Mouse (Mus musculus) limb, embryonic 10.5 days (tissue): ENCODE results near the gene Phlpp1. TPM values are rescaled to one million over a fixed set of nuclear protein-coding genes. Genes with fewer than 3 reads are reported as not detected.
A peak's percentile ranks its signal among the peaks of the same experiment; 100 is the strongest.

ENCODE experiments used
- DNase-seq: peaks from one replicate; pipeline ENCODE4 v3.0.0-alpha.2; 2017; ENCODE audit warnings: low spot score
- H3K27ac ChIP-seq: fragments of 300-500 bp; sonication (generic); 2 replicates; pipeline ENCODE4 v1.5.1; 2016; ENCODE audit warnings: mild to moderate bottlenecking
- H3K27me3 ChIP-seq: fragments of 300-500 bp; sonication (generic); 2 replicates; pipeline ENCODE4 v1.6.1; 2016; ENCODE audit warnings: low read depth, mild to moderate bottlenecking; ENCODE audit not compliant: poor library complexity, severe bottlenecking
- H3K36me3 ChIP-seq: fragments of 300-500 bp; sonication (generic); 2 replicates; pipeline ENCODE4 v1.6.1; 2016; ENCODE audit warnings: mild to moderate bottlenecking, moderate library complexity
- H3K4me1 ChIP-seq: fragments of 300-500 bp; sonication (generic); 2 replicates; pipeline ENCODE4 v1.6.1; 2016
- H3K4me3 ChIP-seq: fragments of 300-500 bp; sonication (generic); 2 replicates; pipeline ENCODE4 v1.5.1; 2016; ENCODE audit warnings: mild to moderate bottlenecking, moderate library complexity
- H3K9me3 ChIP-seq: fragments of 300-500 bp; sonication (generic); replicated peaks from 2 replicates; pipeline ENCODE4 v1.6.1; 2016; ENCODE audit warnings: mild to moderate bottlenecking
- WGBS: fragments of 180-500 bp; shearing (Covaris S2); methylation state at CpG from one replicate; pipeline ENCODE4 v1.1.7; 2016; 5-methylcytosine and 5-hydroxymethylcytosine counted together
- polyA plus RNA-seq: library from polyadenylated mRNA; unstranded; fragments of >200 nt; fragmentation: Nextera tagmentation; extraction: Ambion mirVana; gene quantifications from 2 replicates; pipeline ENCODE4 v1.2.1, GENCODE M21; 2016

Phlpp1 gene
- polyA plus RNA-seq, 1 experiment from 2014 or later = 2.8 TPM

DNA sequence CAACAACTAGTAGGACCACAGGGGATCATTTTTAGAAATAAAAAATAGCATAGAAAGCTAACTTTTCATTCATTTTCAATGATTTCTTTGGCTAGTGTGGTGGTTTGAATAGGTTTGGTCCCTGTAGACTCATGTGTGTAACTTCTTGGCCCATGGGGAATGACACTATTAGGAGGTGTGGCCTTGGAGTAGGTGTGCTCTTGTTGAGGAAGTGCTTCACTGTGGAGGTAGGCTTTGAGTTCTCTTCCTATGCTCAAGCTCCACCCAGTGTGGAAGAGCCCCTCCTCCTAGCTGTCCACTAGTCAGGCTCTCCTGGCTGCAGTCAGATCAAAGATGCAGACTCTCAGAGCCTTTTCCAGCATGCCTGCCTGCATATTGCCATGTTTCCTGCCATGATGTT is 18.8 kb upstream of the Phlpp1 start:
- Histone ChIP-seq H3K9me3 (no peaks in the 10 kb centered on the region), H3K4me1 (no peaks in the 10 kb centered on the region), H3K4me3 (no peak overlapping the region), H3K27ac (no peak overlapping the region), H3K36me3 (no peaks in the 10 kb centered on the region), H3K27me3 (no peaks in the 10 kb centered on the region)
- DNase-seq = no peak

DNA sequence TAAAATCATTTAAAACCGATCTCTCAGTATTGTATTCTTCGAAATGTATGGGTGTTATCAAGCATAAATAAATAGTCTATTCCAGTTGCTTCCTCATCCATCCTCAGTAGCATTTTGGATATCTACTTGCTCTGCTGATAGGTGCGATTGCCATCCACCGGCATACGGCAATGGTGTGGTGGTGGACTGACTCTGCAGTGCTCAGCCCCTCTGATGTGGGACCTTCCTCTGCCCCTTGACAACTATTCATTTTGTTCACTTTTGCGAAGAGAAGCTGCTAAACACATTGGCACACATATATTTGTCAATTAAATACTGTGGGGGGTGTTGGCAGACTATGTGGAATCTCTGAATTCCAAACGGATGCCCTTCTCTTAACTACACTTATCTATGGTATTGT is 17.0 kb upstream of the Phlpp1 start:
- Histone ChIP-seq H3K4me3 (no peak overlapping the region), H3K27ac (no peak overlapping the region), H3K4me1 (no peaks in the 10 kb centered on the region), H3K36me3 (no peaks in the 10 kb centered on the region), H3K9me3 (no peaks in the 10 kb centered on the region), H3K27me3 (no peaks in the 10 kb centered on the region)
- WGBS = 89% methylated on average over 7 of the region's 7 CpGs
- no peak for DNase-seq

DNA sequence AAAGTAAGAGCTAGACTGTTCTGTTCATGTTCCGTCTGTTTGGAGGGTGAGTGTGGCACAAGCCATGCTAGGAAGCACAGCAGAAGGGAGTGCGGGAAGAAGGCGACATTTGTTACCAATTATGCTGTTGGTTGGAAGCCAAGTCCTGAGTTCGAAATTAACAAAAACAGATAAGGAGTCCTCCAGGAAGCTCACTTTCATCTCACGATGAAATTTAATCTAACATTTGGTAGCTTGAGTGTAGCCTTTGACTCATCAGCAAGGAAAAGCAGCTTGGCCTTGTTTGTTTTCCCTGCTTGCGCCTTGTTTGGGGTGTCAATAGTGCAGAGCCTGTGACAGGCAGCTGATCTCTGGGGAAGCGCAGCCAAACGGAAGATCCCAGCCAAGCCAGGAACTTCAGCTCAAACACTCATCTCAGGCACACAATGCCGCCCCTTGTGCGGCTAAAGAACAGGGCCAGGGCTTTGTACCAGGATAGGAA is 16.4 kb upstream of the Phlpp1 start:
- no peak for DNase-seq
- Histone ChIP-seq H3K9me3 (no peaks in the 10 kb centered on the region), H3K4me3 (no peak overlapping the region), H3K4me1 (no peaks in the 10 kb centered on the region), H3K27me3 (no peaks in the 10 kb centered on the region), H3K36me3 (no peaks in the 10 kb centered on the region), H3K27ac (no peak overlapping the region)
- WGBS = 77% methylated on average over 10 of the region's 10 CpGs

DNA sequence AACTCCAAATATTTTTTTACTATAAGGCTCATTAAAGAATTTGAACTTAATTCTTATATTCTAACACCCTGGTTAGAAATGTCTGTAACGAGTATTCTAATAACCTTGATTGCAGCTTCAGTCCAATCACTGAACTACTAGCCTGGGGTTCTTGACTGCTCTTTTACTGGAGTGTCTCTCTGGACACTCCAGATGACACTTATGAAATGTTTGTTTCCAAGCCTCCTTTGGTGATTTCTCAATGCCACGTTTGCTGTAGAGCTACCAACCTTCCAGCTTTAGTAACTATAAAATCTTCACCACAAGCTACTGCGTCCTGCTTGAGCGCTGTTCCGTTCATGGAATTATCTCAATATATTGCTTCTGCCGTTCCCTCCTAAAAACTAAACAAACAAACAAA is 15.8 kb upstream of the Phlpp1 start:
- Histone ChIP-seq H3K27me3 (no peaks in the 10 kb centered on the region), H3K4me1 (no peaks in the 10 kb centered on the region), H3K36me3 (no peaks in the 10 kb centered on the region), H3K9me3 (no peaks in the 10 kb centered on the region), H3K4me3 (no peak overlapping the region), H3K27ac (no peak overlapping the region)
- no peak for DNase-seq
- 90% methylated on average over 6 of the region's 6 CpGs for WGBS

DNA sequence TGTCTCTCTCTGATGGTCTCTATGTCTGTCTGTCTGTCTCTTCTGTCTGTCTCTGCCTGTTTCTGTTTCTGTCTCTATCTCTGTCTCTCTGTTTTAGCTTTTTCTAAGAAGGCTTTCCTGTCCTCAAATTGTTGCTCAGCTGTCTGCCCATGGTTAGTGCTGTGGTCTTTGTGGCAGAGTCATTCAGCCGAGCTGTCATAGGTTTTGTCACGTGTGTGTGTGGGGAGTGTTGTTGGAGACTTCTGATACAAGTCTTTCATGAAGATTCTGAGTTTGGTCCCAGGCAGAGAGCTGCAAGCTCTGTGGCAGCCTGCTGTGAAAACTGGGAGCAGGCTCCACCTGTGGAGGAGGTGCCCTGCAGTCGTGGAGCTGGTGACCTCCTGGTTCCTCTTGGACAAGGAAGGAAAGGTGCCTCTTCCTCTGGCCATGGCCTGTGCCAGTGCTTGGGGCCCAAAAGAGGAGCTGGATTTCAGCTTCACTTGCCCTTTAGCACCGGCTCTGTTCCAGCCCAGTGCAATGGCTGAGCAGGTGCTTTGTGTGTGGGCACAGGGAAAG is 13.5 kb upstream of the Phlpp1 start:
- H3K9me3 ChIP-seq = no peaks in the 10 kb centered on the region

DNA sequence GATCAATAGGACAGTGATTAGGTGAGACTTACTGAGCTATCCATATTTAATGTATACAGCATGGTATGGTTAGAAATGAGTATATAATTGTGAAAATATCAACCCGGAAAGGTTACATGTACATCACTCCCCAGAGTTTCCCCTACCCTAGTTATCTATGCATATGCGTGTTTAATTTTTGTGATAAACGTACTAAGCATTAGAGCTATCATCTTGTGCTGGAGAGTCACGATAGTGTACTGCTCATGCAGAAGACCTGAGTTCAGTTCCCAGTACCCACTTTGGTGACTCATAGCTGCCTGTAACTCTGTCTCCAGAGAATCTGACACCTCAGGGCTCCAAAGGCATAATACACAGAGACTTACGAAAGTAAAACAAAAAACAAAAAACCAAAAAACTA is 11.9 kb upstream of the Phlpp1 start:
- Histone ChIP-seq H3K4me3 (no peak overlapping the region), H3K36me3 (no peaks in the 10 kb centered on the region), H3K27me3 (no peaks in the 10 kb centered on the region), H3K27ac (no peak overlapping the region), H3K9me3 (no peaks in the 10 kb centered on the region), H3K4me1 (no peaks in the 10 kb centered on the region)
- 93% methylated on average over 5 of the region's 5 CpGs for WGBS
- DNase-seq = no peak

More for the DNA sequence above, 13.5 kb upstream of the Phlpp1 start:
- 71% methylated on average over 4 of the region's 4 CpGs for WGBS
- Histone ChIP-seq H3K27ac (no peak overlapping the region), H3K4me1 (no peaks in the 10 kb centered on the region), H3K27me3 (no peaks in the 10 kb centered on the region), H3K4me3 (no peak overlapping the region), H3K36me3 (no peaks in the 10 kb centered on the region)
- no peak for DNase-seq

DNA sequence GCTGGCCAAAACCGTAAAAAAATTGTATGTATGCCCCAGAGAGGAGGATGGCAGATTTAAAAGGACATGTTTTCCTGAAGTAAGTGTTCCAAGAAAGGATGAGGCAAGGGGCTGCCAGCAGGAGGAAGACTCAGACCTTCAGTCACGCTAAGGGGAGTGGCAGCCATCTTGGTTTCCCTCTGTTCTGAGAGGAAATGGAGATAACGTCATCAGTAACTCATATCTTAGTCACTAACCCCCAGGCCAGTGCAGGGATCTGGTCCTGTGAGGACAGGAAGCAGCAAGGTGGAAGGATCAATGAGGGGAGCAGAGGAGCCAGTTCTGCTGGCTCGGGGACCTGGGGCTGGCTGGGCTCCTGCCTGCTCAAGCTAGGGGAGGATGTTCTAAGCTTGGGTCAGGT is 10.6 kb upstream of the Phlpp1 start:
- 87% methylated on average over 4 of the region's 4 CpGs for WGBS
- no peaks in the 10 kb centered on the region for H3K4me1 ChIP-seq
- no peak for DNase-seq
- H3K4me3 ChIP-seq = no peak overlapping the region
- H3K36me3 ChIP-seq = no peaks in the 10 kb centered on the region
- no peaks in the 10 kb centered on the region for H3K27me3 ChIP-seq
- no peak overlapping the region for H3K27ac ChIP-seq
- no peaks in the 10 kb centered on the region for H3K9me3 ChIP-seq

DNA sequence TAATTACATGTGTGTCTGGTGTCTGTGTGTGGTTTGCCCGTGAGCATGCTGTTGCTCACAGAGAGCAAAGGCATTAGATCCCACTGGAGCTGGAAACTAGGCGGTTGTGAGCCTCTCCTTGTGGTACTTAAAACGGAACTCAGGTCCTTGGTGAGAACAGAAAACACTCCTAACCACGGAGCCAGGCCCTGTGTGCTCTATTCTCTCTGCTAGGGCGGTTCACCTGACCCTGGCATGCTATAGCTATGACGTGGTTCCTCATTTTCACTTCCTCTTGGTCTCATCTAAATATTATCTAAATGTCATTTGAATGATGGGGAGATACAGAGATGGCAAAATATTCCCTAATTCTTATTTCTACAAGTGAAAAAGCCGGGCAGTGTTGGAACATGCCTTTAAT is 9.0 kb upstream of the Phlpp1 start:
- Histone ChIP-seq H3K4me1 (no peaks in the 10 kb centered on the region), H3K27me3 (no peaks in the 10 kb centered on the region), H3K9me3 (no peaks in the 10 kb centered on the region), H3K4me3 (no peak overlapping the region), H3K27ac (no peak overlapping the region), H3K36me3 (no peaks in the 10 kb centered on the region)
- no peak for DNase-seq
- WGBS = 86% methylated on average over 7 of the region's 7 CpGs

DNA sequence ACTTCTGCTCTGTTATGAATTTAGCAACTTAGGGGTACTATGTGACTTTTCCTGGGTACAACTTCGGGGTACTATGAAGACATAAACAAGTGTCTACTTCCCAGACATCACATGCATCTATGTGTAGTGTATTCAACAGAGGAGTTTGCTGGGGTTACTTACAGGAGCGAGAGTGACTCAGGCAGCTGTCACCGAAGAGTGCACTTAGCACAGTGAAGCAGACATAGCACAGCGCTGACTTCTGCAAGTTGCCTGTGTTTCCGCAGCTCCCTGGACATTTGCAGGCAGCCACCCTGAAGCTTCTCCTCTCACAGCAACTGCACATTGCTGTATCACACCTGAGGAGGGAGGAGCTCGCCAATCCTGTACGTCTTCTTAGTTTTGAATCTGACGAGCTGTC is 8.2 kb upstream of the Phlpp1 start:
- Histone ChIP-seq H3K4me1 (no peaks in the 10 kb centered on the region), H3K36me3 (no peaks in the 10 kb centered on the region), H3K27ac (no peak overlapping the region), H3K4me3 (no peak overlapping the region), H3K27me3 (no peaks in the 10 kb centered on the region), H3K9me3 (no peaks in the 10 kb centered on the region)
- DNase-seq = no peak
- 86% methylated on average over 8 of the region's 8 CpGs for WGBS

DNA sequence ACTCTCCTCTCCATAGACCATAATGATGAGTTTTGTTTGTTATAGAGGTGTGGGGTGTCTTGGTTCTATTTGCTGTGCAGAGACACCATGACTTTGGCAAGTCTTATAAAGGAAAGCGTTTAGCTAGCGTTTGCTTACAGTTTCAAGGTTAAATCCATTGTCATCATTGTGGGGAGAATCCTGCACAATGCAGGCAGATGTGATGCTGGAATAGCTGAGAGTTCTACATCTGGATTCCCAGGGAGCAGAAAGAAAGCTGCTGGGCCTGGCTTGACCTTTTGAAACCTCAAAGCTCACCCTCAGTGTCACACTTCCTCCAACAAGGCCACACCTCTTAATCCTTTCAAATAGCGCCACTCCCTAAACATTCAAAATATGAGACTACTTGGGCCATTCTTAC is 7.4 kb upstream of the Phlpp1 start:
- no peak overlapping the region for H3K27ac ChIP-seq
- H3K9me3 ChIP-seq = no peaks in the 10 kb centered on the region
- no peak overlapping the region for H3K4me3 ChIP-seq
- no peak for DNase-seq
- no peaks in the 10 kb centered on the region for H3K36me3 ChIP-seq
- H3K4me1 ChIP-seq = no peaks in the 10 kb centered on the region
- H3K27me3 ChIP-seq = no peaks in the 10 kb centered on the region
- WGBS = 92% methylated on average over 3 of the region's 3 CpGs

DNA sequence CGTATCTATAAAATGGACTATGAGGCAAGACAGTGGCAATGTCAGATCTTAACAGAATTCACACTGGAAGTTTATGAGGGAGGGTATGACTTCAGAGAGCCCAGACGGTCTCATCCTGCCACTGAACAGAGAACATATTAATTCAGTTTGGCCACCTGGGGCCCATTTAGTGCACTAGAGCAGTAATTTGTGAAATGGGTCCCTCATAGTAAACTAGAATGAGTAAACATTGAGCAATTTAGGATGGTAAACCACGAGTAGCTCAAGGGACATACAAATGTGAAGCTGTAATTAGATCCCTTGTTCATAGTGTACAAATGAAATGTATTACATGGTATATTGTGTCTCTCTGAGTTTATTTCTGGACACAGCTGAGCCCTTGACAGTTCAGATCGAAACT is 3.6 kb upstream of the Phlpp1 start:
- H3K27ac ChIP-seq = no peak overlapping the region
- H3K9me3 ChIP-seq = no peaks in the 10 kb centered on the region
- DNase-seq = no peak
- H3K36me3 ChIP-seq = no peaks in the 10 kb centered on the region
- H3K4me3 ChIP-seq = no peak overlapping the region
- H3K27me3 ChIP-seq = no peaks in the 10 kb centered on the region
- 63% methylated on average over 4 of the region's 4 CpGs for WGBS
- H3K4me1 ChIP-seq = peaks cover 6% of the 10 kb centered on the region

DNA sequence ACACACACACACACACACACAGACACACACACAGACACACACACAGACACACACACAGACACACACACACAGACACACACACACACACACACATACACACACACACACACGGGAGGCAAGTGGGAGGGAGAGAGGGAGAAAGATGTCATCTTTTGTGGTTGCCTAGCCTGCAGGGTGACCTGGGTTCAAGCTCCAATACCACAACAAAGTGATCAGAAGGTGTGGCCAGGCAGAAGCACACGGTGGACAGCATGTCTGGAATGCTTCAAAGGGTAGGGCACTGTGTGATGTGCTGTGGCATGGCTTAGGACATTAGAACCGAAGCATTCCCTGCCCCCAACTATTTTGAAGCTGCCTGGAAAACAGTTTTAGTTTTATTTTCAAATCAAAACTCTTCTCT is 2.8 kb upstream of the Phlpp1 start:
- no peak overlapping the region for H3K27ac ChIP-seq
- DNase-seq = no peak
- no peaks in the 10 kb centered on the region for H3K36me3 ChIP-seq
- H3K9me3 ChIP-seq = no peaks in the 10 kb centered on the region
- peaks cover 14% of the 10 kb centered on the region for H3K4me1 ChIP-seq
- no peak overlapping the region for H3K4me3 ChIP-seq
- WGBS = 23% methylated on average over 3 of the region's 3 CpGs
- H3K27me3 ChIP-seq = no peaks in the 10 kb centered on the region

DNA sequence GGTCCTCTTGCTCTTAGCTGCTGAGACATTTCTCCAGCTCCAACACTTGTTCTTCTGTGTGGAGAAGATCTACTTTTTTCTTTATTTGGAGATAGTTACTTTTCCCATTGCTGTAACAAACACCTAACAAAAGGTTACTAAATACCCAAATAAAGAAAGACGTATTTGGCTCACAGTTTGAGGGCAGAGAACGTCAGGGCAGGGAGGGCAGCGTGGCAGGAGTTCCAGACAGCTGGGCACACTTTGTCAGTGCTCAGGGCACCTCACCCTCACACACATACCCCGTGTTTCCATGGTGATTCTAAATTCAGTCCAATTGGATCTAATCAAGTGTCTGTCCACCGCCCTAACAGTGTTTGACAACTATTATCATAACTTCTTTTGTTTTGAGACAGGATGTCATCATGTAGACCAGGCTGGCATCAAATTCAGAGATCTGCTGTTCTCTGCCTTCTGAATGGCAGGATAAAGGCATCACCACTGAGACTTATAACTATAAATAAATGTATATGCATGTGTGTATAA is 1.7 kb upstream of the Phlpp1 start:
- peaks cover 23% of the 10 kb centered on the region for H3K4me1 ChIP-seq
- no peak overlapping the region for H3K4me3 ChIP-seq
- H3K9me3 ChIP-seq = no peaks in the 10 kb centered on the region
- H3K27me3 ChIP-seq = no peaks in the 10 kb centered on the region
- H3K27ac ChIP-seq = no peak overlapping the region
- 87% methylated on average over 5 of the region's 5 CpGs for WGBS
- no peaks in the 10 kb centered on the region for H3K36me3 ChIP-seq
- DNase-seq = no peak

DNA sequence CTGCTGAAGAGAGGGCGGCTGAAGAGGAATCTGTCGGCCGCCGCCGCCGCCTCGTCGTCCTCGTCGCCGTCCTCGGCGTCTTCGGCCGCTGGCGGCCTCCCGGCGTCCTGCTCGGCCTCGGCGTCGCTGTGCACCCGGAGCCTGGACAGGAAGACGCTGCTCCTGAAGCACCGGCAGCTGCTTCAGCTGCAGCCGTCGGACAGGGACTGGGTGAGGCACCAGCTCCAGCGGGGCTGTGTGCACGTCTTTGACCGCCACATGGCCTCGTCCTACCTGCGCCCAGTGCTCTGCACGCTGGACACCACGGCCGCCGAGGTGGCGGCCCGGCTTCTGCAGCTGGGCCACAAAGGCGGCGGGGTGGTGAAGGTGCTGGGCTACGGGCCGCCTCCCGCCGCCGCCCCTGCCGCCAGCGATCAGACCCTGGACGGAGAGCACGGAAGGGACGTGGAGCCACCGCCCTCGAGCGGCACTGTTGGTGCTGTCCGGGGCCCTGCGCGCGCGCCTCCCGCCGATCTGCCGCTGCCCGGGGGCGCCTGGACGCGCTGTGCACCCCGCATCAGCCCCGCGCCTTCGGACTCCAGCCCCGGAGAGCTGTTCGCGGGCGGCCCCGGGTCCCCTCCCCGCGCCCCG is 864 bp downstream of the Phlpp1 start:
- Histone ChIP-seq H3K36me3 (no peaks in the 10 kb centered on the region), H3K4me1 (peaks cover 30% of the 10 kb centered on the region), H3K27ac (peak overlapping the region; percentile 93), H3K9me3 (no peaks in the 10 kb centered on the region), H3K4me3 (peak overlapping the region; percentile 78), H3K27me3 (no peaks in the 10 kb centered on the region)
- DNase-seq = peak; percentile 75
- under 1% methylated on average over 74 of the region's 77 CpGs for WGBS
